Mouse (Mus musculus): ENCODE results near the gene Zfp277. TPM values are rescaled to one million over a fixed set of nuclear protein-coding genes. Genes with fewer than 3 reads are reported as not detected.

Zfp277 gene
- total RNA-seq, 2 experiments from 2014 or later: 24.2 to 26.5 TPM

DNA sequence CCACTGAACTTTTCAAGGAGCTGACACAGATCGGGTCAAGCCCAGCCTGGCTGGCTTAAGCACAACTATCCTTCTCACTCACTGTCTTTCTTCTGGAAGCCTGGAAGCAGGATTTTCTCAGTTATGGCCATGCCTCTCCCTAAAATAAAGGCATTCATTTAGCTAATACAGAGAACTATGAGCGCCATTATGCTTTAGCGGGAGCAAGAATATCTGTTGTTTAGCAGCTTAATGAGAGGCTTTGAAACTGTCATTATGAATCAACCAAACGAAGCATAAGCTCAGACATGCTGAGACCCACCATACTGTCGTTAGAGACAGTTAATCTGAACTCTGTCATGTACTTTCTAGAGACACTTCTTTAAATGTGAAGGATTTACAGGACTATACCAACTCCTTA is 120.9 kb downstream of the Zfp277 start:
- Histone ChIP-seq H3K4me3 (no peak overlapping the region), H3K27ac (no peak overlapping the region)
- no peak for TF ChIP-seq CTCF (conservative IDR thresholded peaks at IDR 0.05)
- no peak for DNase-seq (ENCODE audit: low spot score in 2 of 2)

DNA sequence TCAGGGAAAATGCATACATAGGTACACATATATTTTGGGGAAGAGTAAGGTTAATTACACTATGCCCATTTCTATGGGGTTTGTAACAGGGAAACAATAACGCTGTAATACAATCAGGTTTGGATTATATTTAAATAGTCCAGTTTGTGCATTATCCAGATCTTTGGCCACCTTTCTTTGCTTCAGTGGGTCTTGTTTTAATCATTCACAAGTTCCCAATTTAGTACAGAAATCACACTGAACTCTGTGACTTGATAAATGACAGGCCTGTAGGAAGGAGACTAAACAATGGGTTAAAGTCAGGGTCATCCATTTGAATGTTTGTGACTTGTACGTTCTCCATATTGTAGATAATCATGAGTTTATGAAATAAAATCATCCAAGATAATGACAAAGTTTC is 130.6 kb downstream of the Zfp277 start:
- H3K4me3 ChIP-seq: no peak overlapping the region
- no peak for TF ChIP-seq CTCF (conservative IDR thresholded peaks at IDR 0.05)
- H3K27ac ChIP-seq: no peak overlapping the region
- DNase-seq (ENCODE audit: low spot score in 2 of 2): no peak

DNA sequence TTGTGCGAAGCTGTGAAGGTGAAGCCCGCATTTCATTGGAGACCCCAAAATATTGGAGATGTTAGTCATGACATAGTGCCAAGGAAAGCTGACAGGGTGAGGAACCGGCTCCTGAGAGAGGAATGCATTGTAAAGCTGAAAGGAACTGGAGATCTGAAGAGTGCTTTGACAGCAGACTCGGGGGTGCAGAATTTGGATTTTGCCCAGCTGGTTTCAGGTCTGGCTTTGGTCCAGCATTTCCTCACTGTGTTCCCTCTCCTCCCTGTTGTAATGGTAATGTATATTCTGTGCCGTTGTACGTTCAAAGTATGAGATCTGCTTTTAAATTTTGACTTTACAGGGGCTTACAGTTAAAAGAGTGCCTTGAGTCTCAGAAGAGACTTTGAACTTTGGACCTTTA is 141.7 kb downstream of the Zfp277 start:
- no peak for DNase-seq (ENCODE audit: low spot score in 2 of 2)
- H3K27ac ChIP-seq: no peak overlapping the region
- no peak for TF ChIP-seq CTCF (conservative IDR thresholded peaks at IDR 0.05)
- no peak overlapping the region for H3K4me3 ChIP-seq

DNA sequence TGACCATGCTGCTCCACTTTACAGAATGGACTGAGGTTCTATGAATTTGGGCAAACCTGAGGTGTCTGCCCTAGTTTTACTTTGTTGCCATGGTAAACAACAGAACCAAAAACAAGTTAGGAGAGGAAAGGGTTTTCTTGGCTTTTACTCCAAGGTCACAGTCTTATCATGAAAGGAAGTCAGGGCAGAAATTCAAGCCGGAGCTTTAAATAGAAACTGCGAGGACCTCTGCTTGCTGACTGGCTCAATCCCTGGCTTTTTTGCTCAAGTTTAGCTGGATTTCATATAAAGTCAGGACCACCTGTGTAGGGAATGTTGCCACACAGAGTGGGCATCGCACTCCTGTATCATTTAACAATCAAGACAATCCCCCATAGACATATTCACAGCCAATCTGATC is 147.1 kb downstream of the Zfp277 start:
- Histone ChIP-seq H3K4me3 (no peak overlapping the region), H3K27ac (no peak overlapping the region)
- TF ChIP-seq CTCF (conservative IDR thresholded peaks at IDR 0.05): no peak
- DNase-seq (ENCODE audit: low spot score in 2 of 2): no peak

DNA sequence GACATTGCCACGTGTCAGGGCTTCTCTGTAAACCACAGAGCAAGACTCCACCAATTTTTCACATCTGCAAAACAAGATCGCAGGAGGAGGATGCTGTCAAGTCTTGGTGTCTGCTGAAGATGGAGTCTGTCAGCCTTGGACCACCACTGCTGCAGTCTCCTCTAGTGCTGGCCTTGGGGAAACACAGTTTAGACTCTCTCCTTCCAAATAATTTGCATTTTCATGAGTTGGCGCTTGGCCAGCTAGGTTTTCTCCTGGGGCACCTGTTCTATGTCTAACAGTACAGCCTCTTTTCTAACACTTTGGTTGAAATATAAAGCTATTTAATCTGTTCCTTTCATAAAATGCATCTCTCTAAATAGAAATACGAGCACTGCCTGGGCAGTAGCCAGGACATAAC is 159.2 kb downstream of the Zfp277 start:
- no peak for TF ChIP-seq CTCF (conservative IDR thresholded peaks at IDR 0.05)
- Histone ChIP-seq H3K27ac (no peak overlapping the region), H3K4me3 (no peak overlapping the region)
- DNase-seq (ENCODE audit: low spot score in 2 of 2): no peak

DNA sequence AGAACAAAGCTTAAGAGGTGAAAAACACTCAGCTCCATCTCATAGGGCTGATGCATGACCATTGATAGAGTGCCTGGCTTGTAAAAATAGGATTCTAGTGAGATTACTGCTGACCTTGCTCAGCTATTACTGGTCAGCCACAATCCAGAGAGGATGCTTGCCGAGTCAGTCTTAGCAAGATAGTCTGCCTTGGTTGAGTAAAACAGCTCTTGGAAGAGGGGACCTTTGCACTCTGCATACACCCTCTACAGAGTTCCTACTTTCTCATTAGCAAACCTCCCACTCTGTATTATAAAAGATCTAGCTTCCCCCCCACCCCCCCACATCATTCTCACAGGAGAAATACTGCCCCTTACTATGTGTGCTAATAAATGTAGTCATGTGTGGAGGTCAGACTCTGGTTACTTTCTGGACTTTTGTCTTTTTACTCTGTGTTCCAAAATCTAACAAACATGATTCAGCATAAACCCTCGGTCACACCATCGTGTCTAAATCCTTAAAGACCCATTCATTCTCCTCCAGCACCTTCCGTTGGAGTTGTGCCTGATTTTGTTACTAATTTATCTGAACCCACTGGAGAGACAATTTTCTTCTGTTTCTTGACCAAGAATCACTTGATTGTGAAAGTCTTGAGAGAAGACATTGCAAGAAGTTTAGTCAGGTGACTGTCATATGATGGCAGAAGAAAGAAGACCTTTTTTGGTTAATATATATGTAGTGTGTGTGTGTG is 164.9 kb downstream of the Zfp277 start:
- TF ChIP-seq CTCF (conservative IDR thresholded peaks at IDR 0.05): no peak
- Histone ChIP-seq H3K27ac (no peak overlapping the region), H3K4me3 (no peak overlapping the region)
- DNase-seq (ENCODE audit: low spot score in 2 of 2): no peak

DNA sequence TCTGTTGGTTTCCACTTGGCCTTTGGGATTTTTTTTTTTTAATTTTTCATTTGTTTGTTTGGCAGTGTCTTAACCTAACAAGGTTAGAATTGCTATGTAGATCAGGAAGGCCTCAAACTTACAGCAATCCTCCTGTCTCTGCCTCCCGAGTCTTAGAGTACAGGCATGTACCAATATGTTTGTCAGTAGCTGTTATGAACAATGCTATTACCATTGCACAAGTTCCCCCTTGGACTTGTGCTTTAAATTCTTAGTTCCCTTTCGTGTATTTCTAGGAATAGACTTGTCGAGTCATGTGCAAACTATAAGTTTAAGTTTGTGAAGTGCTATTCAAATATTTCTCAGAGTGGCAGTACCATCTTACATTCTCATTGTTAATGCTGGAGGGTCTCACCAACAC is 168.1 kb downstream of the Zfp277 start:
- Histone ChIP-seq H3K4me3 (no peak overlapping the region), H3K27ac (no peak overlapping the region)
- TF ChIP-seq CTCF (conservative IDR thresholded peaks at IDR 0.05): no peak
- no peak for DNase-seq (ENCODE audit: low spot score in 2 of 2)

DNA sequence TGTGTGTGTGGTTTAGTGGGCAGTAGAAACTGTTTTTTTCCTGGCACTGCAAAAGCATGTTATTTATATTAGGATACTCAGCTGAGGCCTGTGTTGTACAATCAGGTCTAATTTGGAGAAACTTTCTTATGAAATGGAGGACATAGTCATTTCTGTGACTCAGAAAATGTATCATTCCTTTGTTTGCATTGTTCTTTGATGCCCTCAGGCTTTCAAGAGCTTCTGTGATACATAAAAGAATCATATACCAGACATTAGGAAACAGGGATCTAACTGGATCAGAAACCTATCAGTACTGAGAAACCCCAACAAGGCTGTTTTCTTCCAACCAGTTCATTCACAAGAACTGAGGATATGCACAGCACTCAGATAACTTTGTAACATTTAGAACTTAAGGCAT is 170.8 kb downstream of the Zfp277 start:
- Histone ChIP-seq H3K4me3 (no peak overlapping the region), H3K27ac (no peak overlapping the region)
- DNase-seq (ENCODE audit: low spot score in 2 of 2): no peak
- no peak for TF ChIP-seq CTCF (conservative IDR thresholded peaks at IDR 0.05)

DNA sequence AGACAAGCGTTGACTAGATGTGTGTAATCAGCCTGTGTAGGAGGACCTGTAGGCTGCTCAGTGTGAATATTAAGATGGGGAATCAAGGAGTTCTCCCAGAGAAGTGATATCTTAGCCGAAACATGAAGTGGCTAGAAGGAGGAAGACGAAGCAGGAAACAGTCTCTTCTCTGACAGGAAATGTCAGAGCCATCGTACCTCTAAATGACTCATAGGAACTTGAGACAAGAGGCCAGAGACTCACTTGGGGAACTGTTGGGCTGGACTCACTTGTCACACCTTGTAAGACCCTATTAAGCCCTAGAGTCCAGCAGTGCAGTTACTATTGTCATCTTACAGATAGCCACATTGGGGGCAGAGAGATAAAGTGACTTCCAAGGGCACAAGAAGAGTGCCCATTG is 172.4 kb downstream of the Zfp277 start:
- DNase-seq (ENCODE audit: low spot score in 2 of 2): no peak
- Histone ChIP-seq H3K4me3 (no peak overlapping the region), H3K27ac (no peak overlapping the region)
- TF ChIP-seq CTCF (conservative IDR thresholded peaks at IDR 0.05): no peak

DNA sequence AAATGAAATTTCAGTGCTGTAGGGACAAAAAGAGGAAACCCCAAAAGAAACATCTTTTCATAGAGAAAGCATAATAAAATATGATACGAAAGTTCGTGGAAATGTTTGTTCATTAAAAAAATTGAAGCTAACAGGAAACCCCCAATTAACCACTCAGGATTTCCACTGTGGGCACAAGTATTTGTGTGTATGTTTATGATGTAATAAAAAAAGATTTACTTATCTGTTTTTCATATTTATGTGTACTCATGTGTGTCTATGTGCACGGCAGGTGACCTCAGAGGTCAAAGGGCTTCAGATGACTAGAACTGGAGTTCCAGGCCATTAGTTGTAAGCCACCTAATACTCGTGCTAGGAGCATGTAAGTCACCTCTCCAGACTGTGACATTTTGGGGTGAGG is 173.0 kb downstream of the Zfp277 start:
- no peak overlapping the region for H3K4me3 ChIP-seq
- no peak for TF ChIP-seq CTCF (conservative IDR thresholded peaks at IDR 0.05)
- no peak for DNase-seq (ENCODE audit: low spot score in 2 of 2)
- no peak overlapping the region for H3K27ac ChIP-seq

DNA sequence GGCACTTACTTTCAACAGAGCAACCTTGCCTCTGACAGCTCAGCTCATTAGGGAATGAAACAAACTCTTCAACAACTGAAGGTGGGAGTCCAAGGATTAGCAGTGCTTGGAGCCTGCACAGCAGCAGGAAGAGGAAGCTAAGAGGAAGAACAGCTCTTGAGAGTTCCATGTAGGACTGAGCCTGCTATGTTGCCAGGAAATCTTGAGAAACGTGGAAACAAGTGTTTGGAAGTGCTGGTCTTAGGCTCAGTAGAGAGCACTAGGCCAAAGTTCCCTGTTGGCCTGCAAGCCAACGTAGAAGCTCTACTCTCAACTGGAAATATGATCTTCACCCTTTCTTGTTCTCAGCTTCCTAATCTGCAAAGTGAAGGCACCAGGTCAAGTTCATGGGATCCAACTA is 177.4 kb downstream of the Zfp277 start:
- DNase-seq (ENCODE audit: low spot score in 2 of 2): no peak
- no peak for TF ChIP-seq CTCF (conservative IDR thresholded peaks at IDR 0.05)
- Histone ChIP-seq H3K27ac (no peak overlapping the region), H3K4me3 (no peak overlapping the region)

Other genes with a start within 250 kb of the Zfp277 start
- under 1 TPM; 0.37 to 0.72 TPM for gene Lsmem1, start 246.4 kb downstream of the Zfp277 start, total RNA-seq (2021)
- gene Ifrd1, start 197.4 kb downstream of the Zfp277 start, total RNA-seq (2021): 100 to 1,000 TPM in 1 of 2 experiments, 10 to 100 TPM in 1; 89.3 to 102 TPM
- gene Dock4, start 50 bp upstream of the Zfp277 start, total RNA-seq (2021): 100 to 1,000 TPM; 253 to 265 TPM

Measured in layer of hippocampus, adult 2 months (tissue).